Mouse (Mus musculus) layer of hippocampus, adult 8-10 months (tissue): ENCODE measurements around the gene Tpbgl. TPM values are rescaled to one million over a fixed set of nuclear protein-coding genes. Genes with fewer than 3 reads are reported as not detected.
A peak's percentile ranks its signal among the peaks of the same experiment; 100 is the strongest.

Source experiments
- DNase-seq, 2 experiments: peaks; one replicate each; pipeline ENCODE4 v3.0.0; 2022; ENCODE audit warnings: low spot score in 2 of 2
- total RNA-seq, 4 experiments: library from RNA; stranded (reverse); gene quantifications; 2 replicates each; pipeline ENCODE4 v1.2.4; 2022

Tpbgl gene
- total RNA-seq: 1 to 10 TPM; 5.0 to 7.3 (median 6.6) TPM

GRCm38 (mm10) chr7:99626376-99627270 lies at the start of gene Tpbgl:
TSS of gene Tpbgl (minus strand) at chr7:99627103.
- no peak for DNase-seq

DNA sequence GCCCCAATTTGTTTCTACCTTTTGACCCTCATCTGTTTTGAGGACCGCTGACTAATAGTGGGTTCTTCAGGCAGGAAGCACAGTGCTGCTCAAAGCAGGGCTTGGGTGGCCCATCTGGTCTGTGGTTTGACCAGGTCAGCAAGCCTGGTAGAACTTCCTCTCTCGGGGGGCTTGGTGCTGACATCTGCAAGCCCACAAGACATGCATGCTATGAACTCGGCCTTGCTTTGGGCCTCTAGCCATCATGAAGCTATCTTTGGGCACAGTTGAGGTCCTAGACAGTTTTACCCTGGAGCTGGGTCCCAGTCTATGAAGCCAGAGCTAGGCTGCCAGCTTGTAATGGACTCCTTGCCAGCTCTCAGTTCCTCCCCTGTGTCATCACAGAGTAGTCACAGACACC lies 48.0 kb upstream of the Tpbgl start:
- DNase-seq: no peak

DNA sequence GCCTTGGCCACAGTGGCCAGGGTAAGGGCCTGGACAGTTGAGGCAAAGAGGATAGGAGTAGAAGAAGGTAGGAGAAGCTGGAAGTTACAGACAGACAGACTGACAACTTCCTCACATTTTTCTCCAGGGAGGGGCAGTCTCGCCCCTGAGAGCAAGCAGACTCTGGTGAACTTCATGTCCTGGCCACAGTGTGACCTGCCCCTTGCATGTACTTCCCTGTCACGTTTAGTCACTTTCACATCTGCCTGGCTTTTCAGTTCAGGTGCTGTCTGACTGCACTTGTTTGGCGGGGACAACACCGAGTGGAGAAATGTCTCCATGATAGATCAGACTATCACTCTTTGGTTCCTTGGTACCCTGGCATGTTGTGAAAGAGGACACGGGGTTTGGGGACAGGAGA lies 47.3 kb upstream of the Tpbgl start:
- no peak for DNase-seq

- no peak for DNase-seq
These were observed 46.3 kb upstream of the Tpbgl start for GRCm38 (mm10) chr7:99673188-99673587.

DNA sequence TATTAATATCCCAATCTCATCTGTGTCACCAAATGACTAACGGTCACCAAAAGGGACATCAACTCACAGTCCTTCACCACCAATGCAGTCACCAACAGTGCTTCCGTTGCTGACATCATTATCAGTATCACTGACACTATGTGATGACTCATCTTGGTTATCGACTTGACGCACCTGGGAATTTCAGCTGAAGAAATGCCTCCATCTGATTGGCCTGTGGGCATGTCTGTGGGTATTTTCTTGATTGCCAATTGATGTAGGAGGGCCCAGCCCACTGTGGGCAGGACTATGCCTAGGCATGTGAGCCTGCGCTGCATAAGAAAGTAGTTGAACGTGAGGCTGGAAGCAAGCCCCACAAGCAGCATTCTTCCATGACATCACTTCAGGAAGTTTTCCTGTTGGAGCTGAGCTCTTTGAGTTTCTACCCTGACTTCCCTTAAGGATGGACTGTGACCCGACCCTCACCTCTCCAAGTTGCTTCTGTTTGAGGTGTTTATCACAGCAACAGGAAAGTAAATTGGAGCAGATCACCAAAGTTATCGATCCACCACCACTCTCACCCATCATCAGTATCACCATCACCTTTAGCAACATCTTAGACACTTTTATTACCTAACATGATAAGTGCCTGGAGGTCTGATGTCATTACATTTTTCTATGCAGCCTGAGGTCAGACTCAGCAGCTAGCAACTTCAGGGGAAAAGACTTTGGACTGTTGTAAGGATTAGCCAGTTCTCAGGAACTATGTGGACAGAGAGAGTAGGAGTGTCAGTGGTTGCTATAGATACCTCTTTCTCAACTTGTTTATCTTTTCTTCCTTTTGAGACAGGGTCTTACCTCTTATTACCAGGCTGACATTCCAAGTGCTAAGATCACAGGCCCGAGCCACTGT lies 44.9 kb upstream of the Tpbgl start:
- no peak for DNase-seq

- no peak for DNase-seq
These were observed 44.0 kb upstream of the Tpbgl start for GRCm38 (mm10) chr7:99670915-99671314.

DNA sequence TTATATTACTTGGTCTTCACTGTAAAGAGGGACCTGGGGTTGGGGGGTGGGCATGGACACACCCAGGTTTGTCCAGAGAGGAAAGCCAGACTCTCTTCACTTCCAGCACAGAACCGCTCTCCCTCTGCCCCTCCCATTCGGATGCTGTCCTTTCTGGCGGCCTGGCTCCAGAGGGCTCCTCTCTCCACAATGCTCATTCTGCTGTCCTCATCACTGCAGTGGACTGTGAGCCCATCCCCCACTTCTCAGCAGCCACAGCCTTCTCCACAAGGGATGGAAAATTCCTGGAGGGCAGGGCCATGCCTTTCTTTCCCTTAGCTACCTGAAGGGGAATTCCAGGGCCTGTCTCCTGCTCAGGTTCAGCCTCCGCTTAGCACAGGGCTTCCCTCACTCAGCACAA lies 41.9 kb upstream of the Tpbgl start:
- DNase-seq: peak; percentile 33 to 40

- no peak for DNase-seq
These were observed 40.2 kb upstream of the Tpbgl start for GRCm38 (mm10) chr7:99667096-99667495.

DNA sequence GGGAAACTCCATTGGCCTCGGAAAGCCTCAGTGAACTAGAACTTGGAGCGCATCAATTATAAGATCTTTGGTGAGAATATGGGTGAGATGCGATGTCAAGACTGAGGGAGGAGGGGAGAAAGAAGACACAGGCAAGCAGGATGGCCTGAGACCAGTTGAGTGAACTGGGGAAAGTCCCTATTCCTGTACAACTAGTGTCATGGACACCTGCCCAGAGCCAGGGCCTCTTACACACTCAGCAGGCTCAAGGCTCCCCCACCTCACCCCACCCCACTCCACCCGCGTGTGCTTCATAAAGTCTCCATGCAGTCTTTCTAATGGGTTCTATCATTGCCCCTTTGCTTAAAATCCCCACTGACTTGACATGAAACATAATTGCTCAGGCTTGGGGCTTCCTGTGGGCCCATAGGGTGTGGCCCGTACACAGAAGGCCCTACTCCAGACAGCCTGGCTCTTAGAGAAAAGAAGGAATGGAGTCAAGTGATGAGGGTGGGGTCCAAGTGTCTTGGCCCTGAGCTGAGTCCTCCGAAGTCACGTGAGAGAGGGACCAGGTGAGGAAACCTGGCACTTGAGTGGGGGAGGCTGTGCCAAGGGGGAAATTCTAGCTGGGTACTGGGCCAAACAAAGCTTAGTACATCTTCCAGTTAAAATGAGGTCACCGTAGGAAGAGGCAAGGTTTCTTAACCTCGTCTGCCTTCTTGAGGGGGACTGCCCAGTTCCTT lies 39.0 kb upstream of the Tpbgl start:
- no peak for DNase-seq

- peak; percentile 36 to 39 for DNase-seq
These were observed 37.9 kb upstream of the Tpbgl start for GRCm38 (mm10) chr7:99664571-99665485.

DNA sequence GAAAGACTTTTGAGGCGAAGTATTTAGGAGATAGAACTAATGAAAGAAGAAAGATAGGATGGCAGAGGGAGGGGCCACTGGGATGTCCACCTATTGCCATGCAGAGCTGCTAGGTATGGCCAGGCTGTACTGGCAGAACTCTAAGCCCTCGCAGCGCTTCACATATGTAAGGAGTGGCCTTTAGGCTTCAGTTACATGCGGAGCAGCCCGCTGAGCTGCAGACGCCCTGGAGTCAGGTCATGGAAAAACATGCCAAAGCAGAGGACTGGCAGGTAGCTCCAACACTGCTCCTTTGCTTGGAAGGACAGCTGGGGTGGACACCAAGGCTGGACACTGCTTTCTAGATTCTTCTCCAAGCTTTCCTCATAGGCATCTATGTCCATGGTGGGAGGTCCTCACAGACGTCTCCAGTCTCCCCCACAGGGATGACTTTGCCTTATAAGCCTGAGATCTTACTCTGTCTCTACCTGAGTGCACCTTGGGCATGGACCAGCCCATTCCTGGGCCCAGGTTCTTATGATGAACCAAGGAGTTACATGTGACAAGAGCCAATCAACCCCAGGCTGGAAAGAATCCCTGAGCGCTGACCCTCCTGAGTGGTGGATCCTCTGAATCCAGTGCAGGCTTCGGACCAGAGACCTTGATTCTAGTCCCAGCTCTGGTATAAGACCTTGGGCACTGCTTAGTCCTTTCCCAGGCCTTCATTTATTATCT lies 36.8 kb upstream of the Tpbgl start:
- no peak for DNase-seq

DNA sequence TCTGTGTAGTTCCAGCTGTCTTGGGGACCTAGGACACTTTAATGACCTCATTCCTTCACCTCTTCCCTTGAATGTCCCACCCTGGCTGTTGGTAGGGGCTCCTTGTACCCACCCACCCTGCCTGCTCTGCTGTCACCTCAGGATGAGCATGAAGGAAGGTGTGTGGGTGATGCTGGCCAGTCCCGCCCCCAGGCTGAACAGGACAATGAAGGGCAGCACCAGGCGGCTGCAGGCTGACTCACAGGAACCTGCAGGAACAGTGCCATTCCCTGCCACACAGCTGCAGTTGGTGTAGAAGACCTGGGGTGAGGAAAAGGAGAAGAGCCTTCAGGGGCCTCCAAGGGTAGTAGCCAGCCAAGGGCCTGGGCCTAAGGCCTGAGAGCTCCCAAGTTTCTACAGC lies 35.4 kb upstream of the Tpbgl start:
- no peak for DNase-seq

DNA sequence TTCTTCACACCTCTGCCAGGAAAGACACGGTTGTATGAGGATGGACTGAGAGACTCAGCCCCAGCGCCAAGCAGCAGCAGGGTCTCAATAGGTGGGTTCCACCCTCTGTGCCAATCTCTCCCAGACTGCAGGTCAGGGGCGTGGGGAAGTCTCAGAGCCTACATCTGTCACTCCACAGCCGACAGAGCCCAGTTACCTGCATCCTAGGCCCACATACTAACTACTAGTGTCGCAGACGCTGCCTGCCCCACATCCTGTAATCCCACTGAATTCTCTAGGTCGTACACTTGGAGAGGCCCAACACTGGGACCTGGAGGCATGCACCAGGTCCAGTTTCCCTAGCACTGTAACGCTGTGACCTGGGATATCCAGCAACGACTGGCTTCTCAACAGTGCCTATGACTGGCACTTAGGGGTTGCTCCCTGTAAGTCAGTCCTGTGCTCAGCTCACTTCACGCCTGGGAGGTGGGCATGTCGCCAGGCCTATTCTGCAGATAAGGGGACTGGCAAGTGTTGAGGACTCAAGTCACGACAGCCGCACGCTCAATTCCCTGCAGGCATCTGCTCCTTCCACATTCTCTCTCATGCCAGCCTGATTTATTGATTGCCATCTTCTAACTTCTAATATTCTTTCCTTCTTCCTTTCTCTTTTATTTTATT lies 34.8 kb upstream of the Tpbgl start:
- DNase-seq: no peak

GRCm38 (mm10) chr7:99661071-99661470 lies 34.2 kb upstream of the Tpbgl start:
- DNase-seq: no peak

DNA sequence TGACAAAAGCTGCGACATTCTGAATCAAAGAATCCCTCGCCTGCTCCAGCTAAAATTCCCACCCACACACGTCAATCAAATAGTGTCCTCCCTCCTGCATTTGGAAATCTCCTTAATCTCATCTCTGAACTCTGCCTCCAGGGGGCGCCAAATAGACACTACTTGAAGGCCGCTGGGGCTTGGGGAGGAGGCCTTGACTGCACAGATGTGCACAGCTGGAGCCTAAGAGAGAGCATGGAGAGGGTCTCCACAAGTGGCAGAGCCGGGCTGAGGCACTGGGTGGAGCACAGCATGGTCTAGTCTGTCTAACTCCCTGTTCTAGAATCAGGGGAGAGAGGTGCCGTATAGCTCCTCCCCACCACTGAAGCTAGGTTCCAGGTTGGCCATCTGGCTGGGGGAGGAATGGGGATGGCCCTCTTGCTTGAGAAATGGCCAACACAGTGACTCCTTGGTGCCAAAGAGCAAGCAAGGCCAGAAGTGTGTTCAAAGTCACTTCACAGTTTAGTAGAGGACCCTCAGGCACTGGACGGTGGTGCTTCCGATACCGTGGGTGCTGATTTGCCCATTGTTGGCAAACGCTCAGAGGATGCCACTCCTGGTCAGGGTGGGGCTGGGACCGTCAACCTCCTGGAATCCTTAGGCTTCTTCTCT lies 32.6 kb upstream of the Tpbgl start:
- peak; percentile 55 to 78 for DNase-seq

DNA sequence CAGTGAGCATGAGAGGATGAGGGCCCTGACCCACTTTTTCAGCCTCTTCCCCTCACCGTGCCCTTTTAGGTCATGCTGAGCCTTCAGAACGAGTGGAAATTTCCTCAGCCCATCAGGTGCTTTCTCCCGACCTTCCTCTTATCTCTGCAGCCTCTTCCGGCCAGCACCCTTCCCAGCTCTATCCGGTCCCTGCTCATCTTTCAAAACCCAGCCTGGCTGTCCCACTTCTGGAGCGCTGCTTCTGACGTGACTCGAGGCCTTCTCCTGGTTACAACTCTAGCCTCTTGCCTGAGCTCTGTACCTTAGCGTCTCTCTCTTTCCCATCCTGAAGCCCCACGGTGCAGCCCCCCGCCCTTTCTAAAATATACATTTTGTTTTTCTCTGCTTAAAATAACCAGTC lies 27.3 kb upstream of the Tpbgl start:
- DNase-seq: no peak

DNA sequence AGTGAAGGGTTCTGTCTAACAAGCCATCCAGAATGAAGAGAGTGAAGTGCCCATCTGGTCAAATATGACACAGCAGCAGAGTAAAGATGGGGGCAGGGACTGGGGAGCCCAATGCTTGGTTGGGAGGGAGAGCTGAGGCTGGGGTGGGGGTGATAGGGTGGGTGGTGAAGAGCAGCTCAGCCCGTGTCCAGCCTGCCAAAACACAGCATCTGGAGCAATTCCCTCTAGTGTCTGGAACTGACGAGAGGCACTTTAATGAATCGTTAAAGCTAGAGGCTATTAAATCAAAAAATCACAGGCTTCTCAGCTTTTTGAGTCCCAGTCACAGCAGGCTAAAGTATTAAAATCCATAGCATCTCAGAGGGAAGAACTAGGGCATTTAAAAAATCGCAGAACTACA lies 22.7 kb upstream of the Tpbgl start:
- no peak for DNase-seq

- no peak for DNase-seq
These were observed 21.7 kb upstream of the Tpbgl start for GRCm38 (mm10) chr7:99648623-99649022.

- no peak for DNase-seq
These were observed 17.8 kb upstream of the Tpbgl start for GRCm38 (mm10) chr7:99644701-99645100.
